Comparison of ENCODE assay signal across 19 mouse cellular contexts in the genomic region with DNA sequence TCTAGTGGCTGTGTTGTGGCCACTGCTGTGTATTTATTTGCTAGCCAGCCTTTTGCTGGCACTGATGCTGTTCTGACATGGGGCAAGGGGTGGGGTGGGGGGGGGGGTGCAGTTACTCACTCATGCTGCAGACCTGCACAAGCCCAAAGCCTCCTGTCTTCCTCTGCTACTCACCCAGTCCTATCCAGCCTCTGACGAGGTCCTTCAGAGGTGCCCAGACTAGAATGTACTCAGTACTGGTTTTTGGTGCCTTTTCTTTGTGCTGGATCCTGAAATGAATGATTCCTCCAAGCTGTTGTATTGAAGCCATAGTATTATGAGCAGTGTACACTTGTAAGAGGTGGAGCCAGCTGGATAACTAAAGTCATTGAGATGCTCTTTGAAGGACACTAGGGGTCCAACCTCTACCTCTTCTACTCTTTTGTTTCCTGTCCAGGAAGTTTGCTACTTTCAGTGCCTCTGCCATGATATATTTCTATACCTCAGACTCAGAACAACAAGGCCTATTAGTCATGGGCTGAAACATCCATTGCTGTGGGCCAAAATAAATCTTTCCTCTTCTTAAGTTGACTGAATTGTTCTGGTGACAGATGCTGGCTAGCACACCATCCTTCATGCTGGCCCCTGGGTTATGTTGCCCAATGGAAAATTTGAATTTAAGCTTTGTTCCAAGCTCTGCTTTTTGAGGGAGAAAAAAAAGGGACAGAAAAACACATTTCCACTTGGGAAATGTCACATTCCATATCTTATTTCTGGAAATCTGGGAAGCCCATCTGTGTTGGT.
DNase-seq lines count a peak whose midpoint lies in the region; ATAC-seq and TF ChIP-seq lines count a peak whose summit lies in the region.
"Had no signal": no experiment of that assay in that cellular context is flagged by ENCODE, and none has a peak within 500 bp of the region (broad histone marks: within the 10 kb centered on the region; RNA-seq: fewer than 3 reads in every experiment).

No protein-coding gene starts in this region.

- no peaks in the 10 kb centered on the region for H3K27me3 ChIP-seq in embryonic facial prominence, embryonic 12.5 days
- no peaks in the 10 kb centered on the region for H3K27me3 ChIP-seq in embryonic facial prominence, embryonic 10.5 days (replicated peaks; ENCODE audit: low read depth, poor library complexity, severe bottlenecking)
- no peaks in the 10 kb centered on the region for H3K27me3 ChIP-seq in hindbrain, embryonic 15.5 days
- H3K27me3 ChIP-seq in hindbrain, embryonic 12.5 days: no peaks in the 10 kb centered on the region
- H3K27me3 ChIP-seq: forebrain, embryonic 13.5 days; heart, embryonic 12.5 days; hindbrain, embryonic 13.5 days; Patski had no signal

- H3K36me3 ChIP-seq in embryonic facial prominence, embryonic 12.5 days: no peaks in the 10 kb centered on the region
- no peaks in the 10 kb centered on the region for H3K36me3 ChIP-seq in embryonic facial prominence, embryonic 10.5 days (replicated peaks)
- no peaks in the 10 kb centered on the region for H3K36me3 ChIP-seq in hindbrain, embryonic 15.5 days
- H3K36me3 ChIP-seq in hindbrain, embryonic 12.5 days: no peaks in the 10 kb centered on the region
- H3K36me3 ChIP-seq: heart, embryonic 12.5 days; hindbrain, embryonic 13.5 days had no signal

- no peak for TF ChIP-seq CTCF in embryonic fibroblast, embryonic 13.5 days (IDR thresholded peaks at IDR 0.05; ENCODE audit: borderline replicate concordance, insufficient read depth, low read length)

- no peak for TF ChIP-seq POLR2A in embryonic fibroblast, embryonic 13.5 days (IDR thresholded peaks at IDR 0.05; ENCODE audit: low read depth, low read length)

- no peak overlapping the region for H3K9ac ChIP-seq in embryonic facial prominence, embryonic 12.5 days
- H3K9ac ChIP-seq in hindbrain, embryonic 15.5 days: no peak overlapping the region
- H3K9ac ChIP-seq in hindbrain, embryonic 12.5 days: no peak overlapping the region
- H3K9ac ChIP-seq: forebrain, embryonic 13.5 days; forebrain, postnatal 0 days; heart, embryonic 12.5 days; hindbrain, embryonic 13.5 days had no signal

- H3K4me2 ChIP-seq in embryonic facial prominence, embryonic 12.5 days (replicated peaks): no peak overlapping the region
- H3K4me2 ChIP-seq in hindbrain, embryonic 15.5 days: no peak overlapping the region
- H3K4me2 ChIP-seq in hindbrain, embryonic 12.5 days (replicated peaks): no peak overlapping the region
- H3K4me2 ChIP-seq: forebrain, embryonic 13.5 days; heart, embryonic 12.5 days; hindbrain, embryonic 13.5 days had no signal

- peaks cover 18% of the 10 kb centered on the region; the same call in 1 of the 2 replicates for H3K4me1 ChIP-seq in embryonic facial prominence, embryonic 12.5 days
- H3K4me1 ChIP-seq in embryonic facial prominence, embryonic 10.5 days: peaks cover 15% of the 10 kb centered on the region
- H3K4me1 ChIP-seq in hindbrain, embryonic 15.5 days (replicated peaks): peaks cover 8% of the 10 kb centered on the region
- peaks cover 10% of the 10 kb centered on the region for H3K4me1 ChIP-seq in hindbrain, embryonic 12.5 days
- no peaks in the 10 kb centered on the region for H3K4me1 ChIP-seq in embryonic fibroblast, embryonic 13.5 days (ENCODE audit: control insufficient read depth, insufficient read depth, low read length)

- DNase-seq in embryonic facial prominence, embryonic 10.5 days (ENCODE audit: low spot score): no peak
- DNase-seq in 3T3-L1 (ENCODE audit: low read depth, low spot score): peak; percentile 91
- no peak for DNase-seq in gastrocnemius, postnatal 25 days
- DNase-seq: adrenal gland, adult 2 months; adrenal gland, postnatal 25 days; cerebellum, adult 2 months; cerebellum, postnatal 10 days; forebrain, postnatal 0 days; heart, postnatal 36 days had no signal

- ATAC-seq in embryonic facial prominence, embryonic 12.5 days (ENCODE audit: insufficient number of reproducible peaks, insufficient read depth, low FRiP score, low TSS enrichment): 0 out of 2 replicates have a peak, but pooled peaks have one; percentile 16
- 0 out of 2 replicates have a peak, but pooled peaks have one; percentile 27 for ATAC-seq in hindbrain, embryonic 15.5 days (ENCODE audit: low FRiP score, low read depth)
- ATAC-seq in hindbrain, embryonic 12.5 days (ENCODE audit: low FRiP score): no peak
- ATAC-seq: activated CD4-positive, CD25-positive, alpha-beta regulatory T cell, adult 4 months; forebrain, embryonic 13.5 days; forebrain, postnatal 0 days; intestine, embryonic 16.5 days; Patski had no signal

- no peak overlapping the region for H3K4me3 ChIP-seq in embryonic facial prominence, embryonic 12.5 days
- H3K4me3 ChIP-seq in embryonic facial prominence, embryonic 10.5 days: no peak overlapping the region
- no peak overlapping the region for H3K4me3 ChIP-seq in hindbrain, embryonic 15.5 days
- no peak overlapping the region for H3K4me3 ChIP-seq in hindbrain, embryonic 12.5 days
- no peak overlapping the region for H3K4me3 ChIP-seq in embryonic fibroblast, embryonic 13.5 days (ENCODE audit: insufficient read depth, low read length)
- H3K4me3 ChIP-seq: forebrain, embryonic 13.5 days; heart, embryonic 12.5 days; hindbrain, embryonic 13.5 days had no signal

- no peak overlapping the region for H3K27ac ChIP-seq in embryonic facial prominence, embryonic 12.5 days
- H3K27ac ChIP-seq in embryonic facial prominence, embryonic 10.5 days (replicated peaks): no peak overlapping the region
- no peak overlapping the region for H3K27ac ChIP-seq in hindbrain, embryonic 15.5 days (replicated peaks)
- no peak overlapping the region for H3K27ac ChIP-seq in hindbrain, embryonic 12.5 days
- H3K27ac ChIP-seq in embryonic fibroblast, embryonic 13.5 days (ENCODE audit: insufficient read depth, low read length): peak overlapping the region; percentile 99
- H3K27ac ChIP-seq: forebrain, embryonic 13.5 days; hindbrain, embryonic 13.5 days had no signal

- 70% methylated on average over 1 of the region's 1 CpGs for WGBS in embryonic facial prominence, embryonic 12.5 days
- WGBS in embryonic facial prominence, embryonic 10.5 days: 80% methylated on average over 1 of the region's 1 CpGs
- WGBS in hindbrain, embryonic 15.5 days: 50% methylated on average over 1 of the region's 1 CpGs
- 50% methylated on average over 1 of the region's 1 CpGs for WGBS in hindbrain, embryonic 12.5 days

- H3K9me3 ChIP-seq in embryonic facial prominence, embryonic 12.5 days: no peaks in the 10 kb centered on the region
- H3K9me3 ChIP-seq in embryonic facial prominence, embryonic 10.5 days: no peaks in the 10 kb centered on the region
- H3K9me3 ChIP-seq in hindbrain, embryonic 15.5 days: no peaks in the 10 kb centered on the region
- H3K9me3 ChIP-seq in hindbrain, embryonic 12.5 days (replicated peaks): no peaks in the 10 kb centered on the region
- H3K9me3 ChIP-seq: forebrain, embryonic 13.5 days; heart, embryonic 12.5 days; hindbrain, embryonic 13.5 days had no signal
